Mouse (Mus musculus) MEL (cell line): Measurements from ENCODE around the gene Zp1. TPM values are rescaled to one million over a fixed set of nuclear protein-coding genes. Genes with fewer than 3 reads are reported as not detected.

Source experiments
- DNase-seq: peaks from one replicate; pipeline ENCODE4 v3.0.0; 2011; ENCODE audit warnings: low read depth, low spot score
- H3K27ac ChIP-seq: 2 replicates; pipeline ENCODE4 v1.5.1; 2012; ENCODE audit warnings: low read depth, mild to moderate bottlenecking, control low read depth, low read length, moderate library complexity; ENCODE audit not compliant: control insufficient read depth
- H3K27me3 ChIP-seq, 2 experiments: fragments of 150-350 bp in 1 of 2; sonication (generic) in 1 of 2; 2 replicates each; pipeline ENCODE4 v1.6.1; 2012; ENCODE audit warnings: low read length in 2 of 2, mild to moderate bottlenecking in 2 of 2, improper control_type of control experiment in 1 of 2, moderate library complexity in 1 of 2; ENCODE audit not compliant: insufficient read depth in 2 of 2, control insufficient read depth in 1 of 2
- H3K36me3 ChIP-seq, 2 experiments: 2 replicates each; pipeline ENCODE4 v1.6.1; 2012 to 2014; ENCODE audit warnings: low read length in 2 of 2, improper control_type of control experiment in 1 of 2, inconsistent platforms in 1 of 2, mild to moderate bottlenecking in 1 of 2; ENCODE audit not compliant: insufficient read depth in 2 of 2, control insufficient read depth in 1 of 2
- H3K4me1 ChIP-seq, 2 experiments: fragments of 150-350 bp in 1 of 2; sonication (generic) in 1 of 2; 2 replicates each; pipeline ENCODE4 v1.6.1; 2012; ENCODE audit warnings: low read length in 2 of 2, improper control_type of control experiment in 1 of 2, mild to moderate bottlenecking in 1 of 2; ENCODE audit not compliant: insufficient read depth in 2 of 2, control insufficient read depth in 1 of 2
- H3K4me3 ChIP-seq, 2 experiments: fragments of 150-350 bp in 1 of 2; sonication (generic) in 1 of 2; 2 replicates each; pipeline ENCODE4 v1.5.1; 2012; ENCODE audit warnings: low read depth in 2 of 2, low read length in 2 of 2, mild to moderate bottlenecking in 2 of 2, moderate library complexity in 2 of 2, control low read depth in 1 of 2, improper control_type of control experiment in 1 of 2; ENCODE audit not compliant: control insufficient read depth in 1 of 2, insufficient read depth in 1 of 2
- H3K79me2 ChIP-seq: 2 replicates; pipeline ENCODE4 v1.6.1; 2012; ENCODE audit warnings: mild to moderate bottlenecking, low read length, moderate library complexity; ENCODE audit not compliant: control insufficient read depth, poor library complexity, insufficient read depth
- H3K9ac ChIP-seq: 2 replicates; pipeline ENCODE4 v1.6.1; 2012; ENCODE audit warnings: low read depth, mild to moderate bottlenecking, control low read depth, low read length, moderate library complexity; ENCODE audit not compliant: control insufficient read depth, poor library complexity, severe bottlenecking
- H3K9me3 ChIP-seq: fragments of 150-350 bp; sonication (generic); replicated peaks from 2 replicates; pipeline ENCODE4 v1.6.1; 2012; ENCODE audit warnings: mild to moderate bottlenecking, low read length, improper control_type of control experiment, moderate library complexity; ENCODE audit not compliant: insufficient read depth
- BHLHE40 ChIP-seq: IDR thresholded peaks from 2 replicates; pipeline ENCODE4 v1.6.1; 2012; ENCODE audit warnings: low read depth, mild to moderate bottlenecking, inconsistent platforms, low read length, improper control_type of control experiment, borderline replicate concordance
- CHD1 ChIP-seq: IDR thresholded peaks from 2 replicates; pipeline ENCODE4 v1.6.1; 2012; ENCODE audit warnings: low read depth, mild to moderate bottlenecking, inconsistent platforms, low read length, improper control_type of control experiment
- CTCF ChIP-seq, 3 experiments: IDR thresholded peaks in 2 of 3; conservative IDR thresholded peaks in 1 of 3; 2 replicates each; pipeline ENCODE4 v1.5.1; 2011 to 2012; ENCODE audit warnings: low read length in 3 of 3, low read depth in 2 of 3, mild to moderate bottlenecking in 2 of 3, improper control_type of control experiment in 1 of 3, inconsistent platforms in 1 of 3, mixed read lengths in 1 of 3, moderate library complexity in 1 of 3; ENCODE audit not compliant: control insufficient read depth in 1 of 3, insufficient read depth in 1 of 3, poor library complexity in 1 of 3, severe bottlenecking in 1 of 3
- ELF1 ChIP-seq: IDR thresholded peaks from 2 replicates; pipeline ENCODE4 v1.6.1; 2014; ENCODE audit warnings: low read depth, mild to moderate bottlenecking, inconsistent platforms, low read length, improper control_type of control experiment, moderate library complexity
- EP300 ChIP-seq, 2 experiments: IDR thresholded peaks; 2 replicates each; pipeline ENCODE4 v1.6.1; 2011; ENCODE audit warnings: improper control_type of control experiment in 2 of 2, low read length in 2 of 2, low read depth in 1 of 2, mild to moderate bottlenecking in 1 of 2
- ETS1 ChIP-seq: IDR thresholded peaks from 2 replicates; pipeline ENCODE4 v1.6.1; 2012; ENCODE audit warnings: low read depth, mild to moderate bottlenecking, inconsistent platforms, low read length, improper control_type of control experiment, moderate library complexity
- GABPA ChIP-seq: IDR thresholded peaks from 2 replicates; pipeline ENCODE4 v1.6.1; 2012; ENCODE audit warnings: low read depth, mild to moderate bottlenecking, inconsistent platforms, low read length, improper control_type of control experiment, moderate library complexity
- GATA1 ChIP-seq: IDR thresholded peaks from 2 replicates; pipeline ENCODE4 v1.6.1; 2011; ENCODE audit warnings: low read depth, low read length, improper control_type of control experiment
- JUND ChIP-seq: IDR thresholded peaks from 2 replicates; pipeline ENCODE4 v1.6.1; 2011; ENCODE audit warnings: low read depth, mild to moderate bottlenecking, improper control_type of control experiment, low read length
- MAFK ChIP-seq: IDR thresholded peaks from 2 replicates; pipeline ENCODE4 v1.6.1; 2011; ENCODE audit warnings: low read depth, mild to moderate bottlenecking, low read length, improper control_type of control experiment, borderline replicate concordance
- MAX ChIP-seq: IDR thresholded peaks from 2 replicates; pipeline ENCODE4 v1.6.1; 2011; ENCODE audit warnings: low read length, improper control_type of control experiment
- MAZ ChIP-seq: IDR thresholded peaks from 2 replicates; pipeline ENCODE4 v1.6.1; 2012; ENCODE audit warnings: low read depth, mild to moderate bottlenecking, inconsistent platforms, low read length, improper control_type of control experiment
- MEF2A ChIP-seq: IDR thresholded peaks from 2 replicates; pipeline ENCODE4 v1.6.1; 2014; ENCODE audit warnings: low read depth, mild to moderate bottlenecking, inconsistent platforms, low read length, improper control_type of control experiment; ENCODE audit not compliant: poor library complexity, insufficient replicate concordance, severe bottlenecking; ENCODE audit errors: extremely low read depth
- MYB ChIP-seq: IDR thresholded peaks from 2 replicates; pipeline ENCODE4 v1.6.1; 2011; ENCODE audit warnings: mild to moderate bottlenecking, low read depth, low read length, improper control_type of control experiment
- MYC ChIP-seq: IDR thresholded peaks from 2 replicates; pipeline ENCODE4 v1.6.1; 2011; ENCODE audit warnings: low read depth, mild to moderate bottlenecking, low read length, improper control_type of control experiment, moderate library complexity
- NELFE ChIP-seq: IDR thresholded peaks from 2 replicates; pipeline ENCODE4 v1.6.1; 2011; ENCODE audit warnings: low read depth, low read length, improper control_type of control experiment
- NRF1 ChIP-seq: IDR thresholded peaks from 2 replicates; pipeline ENCODE4 v1.6.1; 2014; ENCODE audit warnings: low read depth, mild to moderate bottlenecking, inconsistent platforms, low read length, improper control_type of control experiment, moderate library complexity; ENCODE audit not compliant: poor library complexity, insufficient read depth, severe bottlenecking
- POLR2A ChIP-seq, 2 experiments: IDR thresholded peaks; 2 replicates each; pipeline ENCODE4 v1.6.1; 2011 to 2012; ENCODE audit warnings: low read length in 2 of 2, mild to moderate bottlenecking in 2 of 2, control low read depth in 1 of 2, improper control_type of control experiment in 1 of 2, low read depth in 1 of 2, moderate library complexity in 1 of 2; ENCODE audit not compliant: control insufficient read depth in 1 of 2, insufficient read depth in 1 of 2, poor library complexity in 1 of 2
- POLR2AphosphoS2 ChIP-seq: IDR thresholded peaks from 2 replicates; pipeline ENCODE4 v1.6.1; 2011; ENCODE audit warnings: low read length, improper control_type of control experiment
- SMC3 ChIP-seq: IDR thresholded peaks from 2 replicates; pipeline ENCODE4 v1.6.1; 2011; ENCODE audit warnings: low read depth, low read length, improper control_type of control experiment
- TAL1 ChIP-seq: IDR thresholded peaks from 2 replicates; pipeline ENCODE4 v1.6.1; 2012; ENCODE audit warnings: mild to moderate bottlenecking, inconsistent platforms, low read length, moderate library complexity, mixed read lengths
- TBP ChIP-seq: IDR thresholded peaks from 2 replicates; pipeline ENCODE4 v1.8.0; 2011; ENCODE audit warnings: low read depth, low read length, improper control_type of control experiment
- TCF12 ChIP-seq: IDR thresholded peaks from 2 replicates; pipeline ENCODE4 v1.6.1; 2014; ENCODE audit warnings: low read depth, mild to moderate bottlenecking, inconsistent platforms, low read length, improper control_type of control experiment, moderate library complexity
- ZMIZ1 ChIP-seq: IDR thresholded peaks from 2 replicates; pipeline ENCODE4 v1.6.1; 2012; ENCODE audit warnings: low read depth, mild to moderate bottlenecking, inconsistent platforms, low read length, improper control_type of control experiment, moderate library complexity
- polyA plus RNA-seq, 2 experiments: library from polyadenylated mRNA; stranded (reverse) in 1 of 2; unstranded in 1 of 2; fragments of >175 nt in 1 of 2; fragments of >200 nt in 1 of 2; gene quantifications; 2 replicates each; pipeline versions ENCODE4 v1.2.1 to v1.2.4; 2012; ENCODE audit warnings: low replicate concordance in 2 of 2, low read depth in 1 of 2; ENCODE audit not compliant: insufficient read length in 2 of 2, insufficient read depth in 1 of 2, missing spikeins in 1 of 2
- total RNA-seq: library from RNA; depleted of rRNA; stranded (reverse); fragments of 300-350 nt; gene quantifications from 2 replicates; pipeline ENCODE4 v1.2.3, GENCODE M21; 2012

Zp1 gene
- total and polyA plus RNA-seq, 3 experiments = not detected

- no peak for DNase-seq
- no peak overlapping the region for H3K9ac ChIP-seq
- peaks cover 33% of the 10 kb centered on the region for H3K79me2 ChIP-seq
- no peak overlapping the region for H3K4me3 ChIP-seq
- H3K36me3 ChIP-seq = peaks cover 10 to 11% of the 10 kb centered on the region in 2 experiments
- TF ChIP-seq MYB (no peak), TBP (no peak), EP300 (IDR thresholded peaks at IDR 0.05; ENCODE audit: low read depth in 1 of 2, low read length in 2 of 2) (no peak), SMC3 (no peak), ELF1 (no peak), MYC (no peak), TCF12 (no peak), NELFE (no peak), MAX (no peak), TAL1 (no peak), ETS1 (no peak), GABPA (no peak), MAZ (no peak), MAFK (no peak), CHD1 (no peak), BHLHE40 (no peak), JUND (no peak), GATA1 (no peak)
- no peaks in the 10 kb centered on the region for H3K27me3 ChIP-seq
- no peak overlapping the region for H3K27ac ChIP-seq
- no peaks in the 10 kb centered on the region for H3K9me3 ChIP-seq
- H3K4me1 ChIP-seq = peaks cover 0 to 3% of the 10 kb centered on the region in 2 experiments; a peak in 1 of 4 replicates
Measured at GRCm38 (mm10) chr19:10900315-10900714, 20.1 kb downstream of the Zp1 start.

GRCm38 (mm10) chr19:10897491-10897890 lies 22.9 kb downstream of the Zp1 start:
- Histone ChIP-seq H3K36me3 (peaks cover 6 to 13% of the 10 kb centered on the region in 2 experiments; a peak in 3 of 4 replicates), H3K4me3 (no peak overlapping the region), H3K4me1 (peaks cover 0 to 7% of the 10 kb centered on the region in 2 experiments; a peak in 1 of 4 replicates), H3K9me3 (no peaks in the 10 kb centered on the region), H3K27ac (no peak overlapping the region), H3K79me2 (peaks cover 35% of the 10 kb centered on the region), H3K9ac (no peak overlapping the region), H3K27me3 (no peaks in the 10 kb centered on the region)
- no peak for TF ChIP-seq ETS1
- no peak for TF ChIP-seq POLR2AphosphoS2
- TF ChIP-seq ZMIZ1 = no peak
- TF ChIP-seq POLR2A (IDR thresholded peaks at IDR 0.05; ENCODE audit: control insufficient read depth in 1 of 2, insufficient read depth in 1 of 2, low read depth in 1 of 2, low read length in 2 of 2, poor library complexity in 1 of 2) = no peak
- no peak for TF ChIP-seq TAL1
- TF ChIP-seq MYB = no peak
- TF ChIP-seq JUND = no peak
- no peak for TF ChIP-seq MEF2A
- TF ChIP-seq CTCF (IDR thresholded peaks at IDR 0.05 in 2 of 3, conservative IDR thresholded peaks at IDR 0.05 in 1 of 3; ENCODE audit: control insufficient read depth in 1 of 3, insufficient read depth in 1 of 3, low read depth in 2 of 3, low read length in 3 of 3, poor library complexity in 1 of 3, severe bottlenecking in 1 of 3) = no peak
- TF ChIP-seq NRF1 = no peak
- no peak for TF ChIP-seq EP300 (IDR thresholded peaks at IDR 0.05; ENCODE audit: low read depth in 1 of 2, low read length in 2 of 2)
- DNase-seq = no peak
